Mouse (Mus musculus) urinary bladder, postnatal 10 days (tissue): ENCODE results near the gene Mms19.

Experiments
- DNase-seq: peaks from one replicate; pipeline ENCODE4 v3.0.0; 2022; ENCODE audit warnings: low spot score

Mms19 gene

GRCm38 (mm10) chr19:41898860-41899259, 82.1 kb downstream of the Mms19 start:
- no peak for DNase-seq

GRCm38 (mm10) chr19:41896319-41896711, 84.6 kb downstream of the Mms19 start:
- DNase-seq: no peak

- DNase-seq: no peak
These were observed 85.3 kb downstream of the Mms19 start, which contains the start of gene Rrp12 for GRCm38 (mm10) chr19:41895460-41896318. TSS of gene Rrp12 (minus strand) at chr19:41896173.

GRCm38 (mm10) chr19:41894959-41895358, 86.0 kb downstream of the Mms19 start:
- DNase-seq: no peak
